Mouse (Mus musculus): ENCODE results near the gene Fbxo42.

- no peak for TF ChIP-seq CTCF (IDR thresholded peaks at IDR 0.05; ENCODE audit: borderline replicate concordance, insufficient read depth, low read length)
- no peak for TF ChIP-seq POLR2A (IDR thresholded peaks at IDR 0.05; ENCODE audit: low read depth, low read length)
These were observed 18.5 kb upstream of the Fbxo42 start for GRCm38 (mm10) chr4:141129190-141129710.
